Mouse (Mus musculus): ENCODE data around the gene Rapgef2.

GRCm38 (mm10) chr3:79285097-79285675 lies 1.1 kb downstream of the Rapgef2 start:
- TF ChIP-seq CTCF (IDR thresholded peaks at IDR 0.05; ENCODE audit: low read depth, low read length): no peak
- no peak for TF ChIP-seq EP300 (IDR thresholded peaks at IDR 0.05; ENCODE audit: insufficient read depth, low read depth, low read length)

Measured in ES-Bruce4 (cell line).